7 mouse cellular contexts compared by ENCODE assay signal in genomic region chr4:119320131-119320830, GRCm38 (mm10). TPM values are rescaled to one million over a fixed set of nuclear protein-coding genes. Genes with fewer than 3 reads are reported as not detected.
DNase-seq lines count a peak whose midpoint lies in the region; ATAC-seq lines count a peak whose summit lies in the region.

Gene Ppih, minus strand, starts transcription at chr4:119320546.

- no peak within 1 kb of the TSS for H3K27ac ChIP-seq in embryonic facial prominence, embryonic 11.5 days (replicated peaks; ENCODE audit: low read depth, low read length)
- H3K27ac ChIP-seq in limb, embryonic 10.5 days, result peak within 1 kb of the TSS; percentile 87
- H3K27ac ChIP-seq in midbrain, embryonic 13.5 days, result peak within 1 kb of the TSS; percentile 92

- H3K9ac ChIP-seq in embryonic facial prominence, embryonic 11.5 days (replicated peaks; ENCODE audit: low read length), result peak within 1 kb of the TSS; percentile 56
- H3K9ac ChIP-seq in midbrain, embryonic 13.5 days (replicated peaks), result peak within 1 kb of the TSS; percentile 78

- peak; percentile 98 for DNase-seq in adrenal gland, postnatal 14 days
- peak; percentile 96 for DNase-seq in embryonic facial prominence, embryonic 11.5 days (ENCODE audit: low spot score)
- DNase-seq in kidney, adult 11 months, result peak; percentile 93
- DNase-seq in limb, embryonic 10.5 days (ENCODE audit: low spot score), result peak; percentile 99
- DNase-seq in spleen, adult 12 weeks (ENCODE audit: low spot score), result peak; percentile 93

- peak within 1 kb of the TSS; percentile 82 for H3K4me2 ChIP-seq in embryonic facial prominence, embryonic 11.5 days (ENCODE audit: low read depth, low read length)
- peak within 1 kb of the TSS; percentile 98 for H3K4me2 ChIP-seq in midbrain, embryonic 13.5 days (replicated peaks)

- H3K27me3 ChIP-seq in embryonic facial prominence, embryonic 11.5 days (ENCODE audit: control insufficient read depth, insufficient read depth, low read length), result no peaks in the 10 kb centered on the region
- H3K27me3 ChIP-seq in limb, embryonic 10.5 days (ENCODE audit: low read depth, poor library complexity, severe bottlenecking), result no peaks in the 10 kb centered on the region
- H3K27me3 ChIP-seq in midbrain, embryonic 13.5 days, result peaks cover 3% of the 10 kb centered on the region; the same call in 1 of the 2 replicates

- peak; percentile 91 for ATAC-seq in embryonic facial prominence, embryonic 11.5 days (replicated peaks; ENCODE audit: insufficient number of reproducible peaks, low FRiP score, low TSS enrichment, low read depth)
- ATAC-seq in granulocyte monocyte progenitor cell, adult 5-6 weeks (replicated peaks; ENCODE audit: poor library complexity, severe bottlenecking), result peak; percentile 99
- peak; percentile 98 for ATAC-seq in midbrain, embryonic 13.5 days

- peak within 1 kb of the TSS; percentile 72 for H3K4me3 ChIP-seq in embryonic facial prominence, embryonic 11.5 days (ENCODE audit: low read depth, low read length)
- peak within 1 kb of the TSS; percentile 82 for H3K4me3 ChIP-seq in limb, embryonic 10.5 days
- peak within 1 kb of the TSS; percentile 83 for H3K4me3 ChIP-seq in midbrain, embryonic 13.5 days (replicated peaks)

- WGBS in embryonic facial prominence, embryonic 11.5 days, result under 1% methylated on average over 44 of the region's 44 CpGs
- under 1% methylated on average over 44 of the region's 44 CpGs for WGBS in limb, embryonic 10.5 days
- WGBS in midbrain, embryonic 13.5 days, result under 1% methylated on average over 44 of the region's 44 CpGs

- no peaks in the 10 kb centered on the region for H3K9me3 ChIP-seq in embryonic facial prominence, embryonic 11.5 days (replicated peaks; ENCODE audit: control insufficient read depth, low read length)
- no peaks in the 10 kb centered on the region for H3K9me3 ChIP-seq in limb, embryonic 10.5 days (replicated peaks)
- H3K9me3 ChIP-seq in midbrain, embryonic 13.5 days, result no peaks in the 10 kb centered on the region

- H3K4me1 ChIP-seq in embryonic facial prominence, embryonic 11.5 days (ENCODE audit: control insufficient read depth, insufficient read depth, low read length), result no peaks in the 10 kb centered on the region
- peaks cover 18% of the 10 kb centered on the region for H3K4me1 ChIP-seq in limb, embryonic 10.5 days
- peaks cover 18% of the 10 kb centered on the region for H3K4me1 ChIP-seq in midbrain, embryonic 13.5 days (replicated peaks)

- H3K36me3 ChIP-seq in embryonic facial prominence, embryonic 11.5 days (replicated peaks; ENCODE audit: control insufficient read depth, insufficient read depth, low read depth, low read length), result peaks cover 1% of the 10 kb centered on the region; the same call in 1 of the 2 replicates
- H3K36me3 ChIP-seq in limb, embryonic 10.5 days, result peaks cover 40% of the 10 kb centered on the region
- peaks cover 30% of the 10 kb centered on the region for H3K36me3 ChIP-seq in midbrain, embryonic 13.5 days

RNA-seq across cellular contexts. Expression of gene Ppih, which starts in this region (rescaled TPM):
- total RNA-seq in adrenal gland, postnatal 14 days (2021), result 19.9 and 23.8 TPM in 2 replicates
- 153 and 157 TPM in 2 replicates for polyA plus RNA-seq in embryonic facial prominence, embryonic 11.5 days (2014; fragmentation: Nextera tagmentation; extraction: Ambion mirVana)
- 107 and 136 TPM in 2 replicates for total RNA-seq in granulocyte monocyte progenitor cell, adult 5-6 weeks (2014; fragmentation: Nextera tagmentation)
- total RNA-seq in granulocyte monocyte progenitor cell, adult 5-6 weeks (2017), result 163 and 172 TPM in 2 replicates
- 152 and 173 TPM in 2 replicates for polyA plus RNA-seq in limb, embryonic 10.5 days (2016; fragmentation: Nextera tagmentation; extraction: Ambion mirVana)
- polyA plus RNA-seq in midbrain, embryonic 13.5 days (2015; fragmentation: Nextera tagmentation; extraction: Ambion mirVana), result 77.2 and 78.3 TPM in 2 replicates
